Mouse (Mus musculus) olfactory bulb, adult 2 months (tissue): Measurements from ENCODE around the gene Psmb9.

Source experiments
- CTCF ChIP-seq: fragments of 200-500 bp; IDR thresholded peaks from 2 replicates; pipeline ENCODE4 v1.5.1; 2012; ENCODE audit warnings: low read depth, mild to moderate bottlenecking, low read length, moderate library complexity; ENCODE audit not compliant: insufficient read depth
- POLR2A ChIP-seq: fragments of 200-500 bp; IDR thresholded peaks from 2 replicates; pipeline ENCODE4 v1.6.1; 2012; ENCODE audit warnings: mild to moderate bottlenecking, low read depth, low read length, moderate library complexity; ENCODE audit not compliant: insufficient read depth

GRCm38 (mm10) chr17:34141448-34141847 lies 46.1 kb downstream of the Psmb9 start:
- TF ChIP-seq CTCF (no peak), POLR2A (no peak)
